Mouse (Mus musculus): ENCODE measurements around the gene Rab40c.

GRCm38 (mm10) chr17:25867509-25867835 lies 52.1 kb downstream of the Rab40c start:
- TF ChIP-seq CTCF (IDR thresholded peaks at IDR 0.05), result no peak
- no peak for TF ChIP-seq EP300 (IDR thresholded peaks at IDR 0.05)

Measured in lung, postnatal 0 days (tissue).